10 mouse cellular contexts compared by ENCODE assay signal in genomic region chr1:139079523-139079922, GRCm38 (mm10).
A peak's percentile ranks its signal among the peaks of the same experiment; 100 is the strongest.
DNase-seq lines count a peak whose midpoint lies in the region; ATAC-seq and TF ChIP-seq lines count a peak whose summit lies in the region.
"Had no signal": no experiment of that assay in that cellular context is flagged by ENCODE, and none has a peak within 500 bp of the region (broad histone marks: within the 10 kb centered on the region; RNA-seq: fewer than 3 reads in every experiment).

No protein-coding gene starts in this region.

- H3K4me3 ChIP-seq in gastrocnemius, adult 2 months = no peak overlapping the region
- no peak overlapping the region for H3K4me3 ChIP-seq in lung, embryonic 16.5 days (ENCODE audit: low read length)
- no peak overlapping the region for H3K4me3 ChIP-seq in lung, adult 2 months (replicated peaks; ENCODE audit: extremely low read depth, low read depth, low read length)
- no peak overlapping the region for H3K4me3 ChIP-seq in forebrain, embryonic 15.5 days
- H3K4me3 ChIP-seq: kidney, embryonic 15.5 days had no signal

- H3K9ac ChIP-seq in lung, embryonic 16.5 days (ENCODE audit: low read length) = no peak overlapping the region
- no peak overlapping the region for H3K9ac ChIP-seq in forebrain, embryonic 15.5 days (replicated peaks)
- H3K9ac ChIP-seq: kidney, embryonic 15.5 days had no signal

- H3K9me3 ChIP-seq in lung, embryonic 16.5 days (ENCODE audit: control insufficient read depth, low read length) = no peaks in the 10 kb centered on the region
- no peaks in the 10 kb centered on the region for H3K9me3 ChIP-seq in forebrain, embryonic 15.5 days
- H3K9me3 ChIP-seq: kidney, embryonic 15.5 days had no signal

- no peak for TF ChIP-seq POLR2A in lung, adult 2 months (IDR thresholded peaks at IDR 0.05; ENCODE audit: borderline replicate concordance, extremely low read depth, low read depth, low read length)

- DNase-seq in gastrocnemius, adult 2 months = no peak
- no peak for DNase-seq in gastrocnemius, postnatal 36 days
- no peak for DNase-seq in lung, adult 2 months
- DNase-seq in retina, postnatal 1 day = peak; percentile 77
- no peak for DNase-seq in thymus, postnatal 10 days (ENCODE audit: low spot score in 2 of 2)
- DNase-seq in urinary bladder, postnatal 25 days (ENCODE audit: low spot score) = no peak

- 0 out of 2 replicates have a peak, but pooled peaks have one; percentile 34 for ATAC-seq in lung, embryonic 16.5 days (ENCODE audit: low read depth)
- peak; percentile 85 for ATAC-seq in forebrain, embryonic 15.5 days (replicated peaks)

- H3K36me3 ChIP-seq in lung, embryonic 16.5 days (ENCODE audit: control insufficient read depth, insufficient read depth, low read length) = no peaks in the 10 kb centered on the region
- H3K36me3 ChIP-seq in forebrain, embryonic 15.5 days = no peaks in the 10 kb centered on the region
- H3K36me3 ChIP-seq: kidney, embryonic 15.5 days had no signal

- peaks cover 7% of the 10 kb centered on the region; the same call in 1 of the 2 replicates for H3K4me1 ChIP-seq in lung, embryonic 16.5 days (replicated peaks; ENCODE audit: control insufficient read depth, insufficient read depth, low read length)
- H3K4me1 ChIP-seq in lung, adult 2 months (ENCODE audit: control insufficient read depth, insufficient read depth, low read length) = no peaks in the 10 kb centered on the region; the same call in 1 of the 2 replicates
- peaks cover 14% of the 10 kb centered on the region for H3K4me1 ChIP-seq in forebrain, embryonic 15.5 days
- H3K4me1 ChIP-seq: kidney, embryonic 15.5 days had no signal

- no peak overlapping the region for H3K27ac ChIP-seq in gastrocnemius, adult 2 months
- H3K27ac ChIP-seq in lung, embryonic 16.5 days (ENCODE audit: low read length) = no peak overlapping the region
- 0 out of 2 replicates have a peak overlapping the region, but pooled peaks have one; percentile 17 for H3K27ac ChIP-seq in forebrain, embryonic 15.5 days (replicated peaks)
- H3K27ac ChIP-seq: kidney, embryonic 15.5 days had no signal

- TF ChIP-seq CTCF in gastrocnemius, adult 2 months (IDR thresholded peaks at IDR 0.05) = peak; percentile 42
- TF ChIP-seq CTCF in lung, adult 2 months (IDR thresholded peaks at IDR 0.05; ENCODE audit: insufficient read depth, low read length) = no peak

- intact Hi-C loops in gastrocnemius, adult 2 months (cut with DNase I) = loop anchor here (5.0 kb wide), 1 partner anchor 117 kb away; the partner anchor contains the start of gene Dennd1b
- intact Hi-C loops in gastrocnemius, postnatal 36 days (cut with DNase I) = no loop called here

- no peak overlapping the region for H3K4me2 ChIP-seq in lung, embryonic 16.5 days (ENCODE audit: low read depth, low read length)
- H3K4me2 ChIP-seq in forebrain, embryonic 15.5 days (replicated peaks) = no peak overlapping the region
- H3K4me2 ChIP-seq: kidney, embryonic 15.5 days had no signal

- H3K27me3 ChIP-seq in lung, embryonic 16.5 days (ENCODE audit: control insufficient read depth, insufficient read depth, low read depth, low read length) = no peaks in the 10 kb centered on the region
- no peaks in the 10 kb centered on the region for H3K27me3 ChIP-seq in forebrain, embryonic 15.5 days
- H3K27me3 ChIP-seq: CH12.LX; kidney, embryonic 15.5 days had no signal

- 61% methylated on average over 6 of the region's 6 CpGs for WGBS in lung, embryonic 16.5 days
- 67% methylated on average over 6 of the region's 6 CpGs for WGBS in lung, adult 2 months
- WGBS in forebrain, embryonic 15.5 days = 24% methylated on average over 6 of the region's 6 CpGs
